Mouse (Mus musculus) megakaryocyte, embryonic 14.5 days (primary cell): ENCODE measurements at regions not wholly inside any gene's neighbourhood (a gene's known extent, or its start where the extent isn't known, plus 50 kb on each side); places are given as distances from the start of the nearest gene placed in this dataset.

Experiments
- H3K27me3 ChIP-seq: replicated peaks from 2 replicates; pipeline ENCODE3; 2012; ENCODE audit warnings: inconsistent platforms
- H3K36me3 ChIP-seq: replicated peaks from 2 replicates; pipeline ENCODE3; 2012; ENCODE audit warnings: low read length, inconsistent platforms, mixed read lengths
- H3K4me1 ChIP-seq: 2 replicates; pipeline ENCODE4 v1.6.1; 2012; ENCODE audit warnings: inconsistent platforms
- H3K4me3 ChIP-seq: replicated peaks from 2 replicates; pipeline ENCODE3; 2012; ENCODE audit warnings: moderate library complexity, mild to moderate bottlenecking, inconsistent platforms
- H3K9me3 ChIP-seq: 2 replicates; pipeline ENCODE4 v1.6.1; 2012; ENCODE audit warnings: inconsistent platforms
- FLI1 ChIP-seq: IDR thresholded peaks from 2 replicates; pipeline ENCODE4 v1.6.1; 2012; ENCODE audit warnings: low read length, inconsistent platforms, mixed read lengths
- GATA1 ChIP-seq: IDR thresholded peaks from 3 replicates; pipeline ENCODE4 v1.6.1; 2012; ENCODE audit warnings: mixed read lengths, low read length, inconsistent platforms, borderline replicate concordance

- Histone ChIP-seq H3K4me1 (no peaks in the 10 kb centered on the region), H3K36me3 (no peaks in the 10 kb centered on the region)
- TF ChIP-seq GATA1, result no peak
- TF ChIP-seq FLI1, result no peak
Observed at GRCm38 (mm10) chr16:77420136-77420860, 181.6 kb downstream of the Gm11146 start.

GRCm38 (mm10) chr16:77419116-77419735, 182.7 kb downstream of the Gm11146 start:
- Histone ChIP-seq H3K4me1 (no peaks in the 10 kb centered on the region), H3K36me3 (no peaks in the 10 kb centered on the region), H3K4me3 (no peak overlapping the region), H3K9me3 (no peaks in the 10 kb centered on the region), H3K27me3 (no peaks in the 10 kb centered on the region)
- no peak for TF ChIP-seq FLI1
- no peak for TF ChIP-seq GATA1

More at GRCm38 (mm10) chr16:77420136-77420860, 181.6 kb downstream of the Gm11146 start:
- Histone ChIP-seq H3K4me3 (no peak overlapping the region), H3K27me3 (no peaks in the 10 kb centered on the region), H3K9me3 (no peaks in the 10 kb centered on the region)

GRCm38 (mm10) chr16:77418486-77418885, 183.4 kb downstream of the Gm11146 start:
- no peaks in the 10 kb centered on the region for H3K9me3 ChIP-seq
- no peak for TF ChIP-seq FLI1
- no peak for TF ChIP-seq GATA1
- H3K4me3 ChIP-seq, result no peak overlapping the region
- H3K36me3 ChIP-seq, result no peaks in the 10 kb centered on the region
- no peaks in the 10 kb centered on the region for H3K4me1 ChIP-seq
- H3K27me3 ChIP-seq, result no peaks in the 10 kb centered on the region

- no peaks in the 10 kb centered on the region for H3K4me1 ChIP-seq
- H3K36me3 ChIP-seq, result no peaks in the 10 kb centered on the region
- TF ChIP-seq GATA1, result no peak
- TF ChIP-seq FLI1, result no peak
- H3K27me3 ChIP-seq, result no peaks in the 10 kb centered on the region
- H3K4me3 ChIP-seq, result no peak overlapping the region
- no peaks in the 10 kb centered on the region for H3K9me3 ChIP-seq
Observed at GRCm38 (mm10) chr16:77417791-77418190, 184.1 kb downstream of the Gm11146 start.

GRCm38 (mm10) chr16:77414562-77414961, 187.3 kb downstream of the Gm11146 start:
- TF ChIP-seq FLI1 (no peak), GATA1 (no peak)
- no peaks in the 10 kb centered on the region for H3K9me3 ChIP-seq
- H3K4me3 ChIP-seq, result no peak overlapping the region
- no peaks in the 10 kb centered on the region for H3K4me1 ChIP-seq
- H3K36me3 ChIP-seq, result no peaks in the 10 kb centered on the region
- H3K27me3 ChIP-seq, result no peaks in the 10 kb centered on the region

GRCm38 (mm10) chr16:77409168-77409567, 192.7 kb downstream of the Gm11146 start:
- Histone ChIP-seq H3K4me3 (no peak overlapping the region), H3K9me3 (no peaks in the 10 kb centered on the region), H3K36me3 (no peaks in the 10 kb centered on the region), H3K4me1 (no peaks in the 10 kb centered on the region), H3K27me3 (no peaks in the 10 kb centered on the region)
- no peak for TF ChIP-seq FLI1
- TF ChIP-seq GATA1, result no peak

- TF ChIP-seq FLI1, result no peak
- TF ChIP-seq GATA1, result no peak
- Histone ChIP-seq H3K4me3 (no peak overlapping the region), H3K36me3 (no peaks in the 10 kb centered on the region), H3K4me1 (no peaks in the 10 kb centered on the region), H3K9me3 (no peaks in the 10 kb centered on the region), H3K27me3 (no peaks in the 10 kb centered on the region)
Observed at GRCm38 (mm10) chr16:77406999-77407398, 194.9 kb downstream of the Gm11146 start.

- Histone ChIP-seq H3K9me3 (no peaks in the 10 kb centered on the region), H3K27me3 (no peaks in the 10 kb centered on the region), H3K4me1 (no peaks in the 10 kb centered on the region), H3K36me3 (no peaks in the 10 kb centered on the region), H3K4me3 (no peak overlapping the region)
- TF ChIP-seq FLI1 (no peak), GATA1 (no peak)
Observed at GRCm38 (mm10) chr16:77405859-77406258, 196.0 kb downstream of the Gm11146 start.

- H3K9me3 ChIP-seq, result no peaks in the 10 kb centered on the region
- no peaks in the 10 kb centered on the region for H3K36me3 ChIP-seq
- no peaks in the 10 kb centered on the region for H3K27me3 ChIP-seq
- TF ChIP-seq FLI1 (no peak), GATA1 (no peak)
- H3K4me1 ChIP-seq, result no peaks in the 10 kb centered on the region
- no peak overlapping the region for H3K4me3 ChIP-seq
Observed at GRCm38 (mm10) chr16:77405181-77405818, 196.6 kb downstream of the Gm11146 start.

GRCm38 (mm10) chr16:77402711-77403280, 199.1 kb downstream of the Gm11146 start:
- Histone ChIP-seq H3K9me3 (no peaks in the 10 kb centered on the region), H3K4me3 (no peak overlapping the region), H3K4me1 (no peaks in the 10 kb centered on the region), H3K36me3 (no peaks in the 10 kb centered on the region), H3K27me3 (no peaks in the 10 kb centered on the region)
- TF ChIP-seq GATA1, result no peak
- TF ChIP-seq FLI1, result no peak
